Comparison of ENCODE assay signal across 8 mouse cellular contexts in genomic region chr10:119452698-119453097, GRCm38 (mm10). TPM values are rescaled to one million over a fixed set of nuclear protein-coding genes. Genes with fewer than 3 reads are reported as not detected.
DNase-seq lines count a peak whose midpoint lies in the region; ATAC-seq lines count a peak whose summit lies in the region.

No protein-coding gene starts in this region.

- ATAC-seq in heart, embryonic 13.5 days (ENCODE audit: extremely low read depth, insufficient number of reproducible peaks, low FRiP score, low TSS enrichment) = no peak
- ATAC-seq in common myeloid progenitor, adult 5-6 weeks (replicated peaks; ENCODE audit: low read depth, poor library complexity, severe bottlenecking) = peak; percentile 88
- ATAC-seq in granulocyte monocyte progenitor cell, adult 5-6 weeks (replicated peaks; ENCODE audit: poor library complexity, severe bottlenecking) = peak; percentile 76
- peak; percentile 70 for ATAC-seq in megakaryocyte progenitor cell, adult 5-6 weeks (replicated peaks; ENCODE audit: poor library complexity)
- no peak for ATAC-seq in cerebellum, adult (ENCODE audit: insufficient number of reproducible peaks, low FRiP score, low TSS enrichment)

- no peak for DNase-seq in heart, postnatal 4 days
- no peak for DNase-seq in frontal cortex, postnatal 36 days (ENCODE audit: low spot score in 2 of 2)
- no peak for DNase-seq in MN1 (ENCODE audit: low spot score)

- H3K9ac ChIP-seq in heart, embryonic 13.5 days = peak overlapping the region; percentile 87; the same call in 1 of the 2 replicates

- H3K27me3 ChIP-seq in heart, embryonic 13.5 days (replicated peaks) = peaks cover 10% of the 10 kb centered on the region; the same call in 1 of the 2 replicates

- 41% methylated on average over 5 of the region's 5 CpGs for WGBS in heart, embryonic 13.5 days

- no peak overlapping the region for H3K27ac ChIP-seq in heart, embryonic 13.5 days (replicated peaks)

- H3K36me3 ChIP-seq in heart, embryonic 13.5 days = no peaks in the 10 kb centered on the region

- H3K4me1 ChIP-seq in heart, embryonic 13.5 days = peaks cover 20% of the 10 kb centered on the region

- H3K9me3 ChIP-seq in heart, embryonic 13.5 days = no peaks in the 10 kb centered on the region

- H3K4me2 ChIP-seq in heart, embryonic 13.5 days = peak overlapping the region; percentile 99

- peak overlapping the region; percentile 84 for H3K4me3 ChIP-seq in heart, embryonic 13.5 days

RNA-seq across cellular contexts. Expression of gene Grip1, which starts 0.9 kb away (rescaled TPM):
- polyA plus RNA-seq in heart, embryonic 13.5 days (2015; fragmentation: Nextera tagmentation; extraction: Ambion mirVana) = 2.0 TPM in 2 replicates
- 1 to 10 TPM; 2.6 to 3.1 TPM for total RNA-seq in heart, postnatal 4 days (2021)
- total RNA-seq in common myeloid progenitor, adult 5-6 weeks (2017) = not detected in 2 replicates
- total RNA-seq in granulocyte monocyte progenitor cell, adult 5-6 weeks (2014; fragmentation: Nextera tagmentation) = not detected in 2 replicates
- not detected in 2 replicates for total RNA-seq in granulocyte monocyte progenitor cell, adult 5-6 weeks (2017)
- not detected in 2 replicates for total RNA-seq in megakaryocyte progenitor cell, adult 5-6 weeks (2015)
- not detected in 2 replicates for total RNA-seq in megakaryocyte progenitor cell, adult 5-6 weeks (2017)

Comparison
In these comparisons a context has a peak if more than half of its experiments do, and no peak if none do; other contexts are left out.
1. ATAC-seq: peak in common myeloid progenitor, adult 5-6 weeks (single experiment), granulocyte monocyte progenitor cell, adult 5-6 weeks (single experiment) and megakaryocyte progenitor cell, adult 5-6 weeks (single experiment); none in heart, embryonic 13.5 days (single experiment) and cerebellum, adult (single experiment).